Mouse (Mus musculus): Measurements from ENCODE around the gene Dgkd.

DNA sequence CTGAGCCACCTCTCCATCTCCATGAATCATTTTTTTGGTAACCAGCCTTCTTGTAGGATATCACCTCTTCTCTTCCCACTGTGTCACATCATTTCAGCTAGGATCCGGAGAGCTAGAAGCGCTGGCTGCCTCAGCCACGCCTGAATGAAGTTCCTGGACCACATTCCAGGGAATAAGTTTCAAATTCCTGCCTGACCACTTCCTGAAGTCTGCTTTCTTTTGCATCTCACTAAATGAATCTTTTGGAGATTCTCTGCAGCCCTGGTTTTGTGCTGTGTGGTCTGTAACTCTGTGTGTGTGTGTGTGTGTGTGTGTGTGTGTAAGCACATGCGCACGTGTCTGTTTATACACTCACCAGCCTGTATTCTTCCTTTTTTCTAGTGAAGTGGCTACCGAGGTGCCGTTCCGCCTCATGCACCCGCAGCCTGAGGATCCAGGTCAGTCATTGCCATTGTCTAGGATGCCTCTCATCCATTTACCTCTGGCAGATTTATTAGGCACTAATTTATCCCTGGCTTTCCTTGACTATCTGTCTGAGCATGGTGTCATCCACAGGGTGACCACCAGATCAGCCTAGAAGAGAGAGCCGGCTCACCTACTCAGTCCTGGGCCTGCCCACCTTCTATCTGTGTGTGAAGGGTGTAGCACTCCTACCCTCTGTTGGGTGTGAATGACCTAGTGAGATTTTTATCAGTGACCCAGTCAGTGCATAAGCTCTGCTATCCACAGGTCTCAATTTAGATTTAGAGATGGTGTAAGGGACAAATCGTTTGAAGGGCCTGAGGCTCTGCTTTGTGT is 12.5 kb upstream of the Dgkd start:
- no peak for TF ChIP-seq CTCF (IDR thresholded peaks at IDR 0.05; ENCODE audit: borderline replicate concordance, insufficient read depth, low read length)
- TF ChIP-seq POLR2A (IDR thresholded peaks at IDR 0.05; ENCODE audit: low read depth, low read length): no peak
